ENCODE assay signal across 17 mouse cellular contexts in genomic region chr15:17493561-17493960, GRCm38 (mm10).
"Had no signal": no experiment of that assay in that cellular context is flagged by ENCODE, and none has a peak within 500 bp of the region (broad histone marks: within the 10 kb centered on the region; RNA-seq: fewer than 3 reads in every experiment).

No protein-coding gene starts in this region.

- H3K4me2 ChIP-seq: lung, embryonic 14.5 days; midbrain, embryonic 11.5 days; midbrain, embryonic 13.5 days; midbrain, embryonic 15.5 days; neural tube, embryonic 13.5 days; neural tube, embryonic 15.5 days had no signal

- H3K4me1 ChIP-seq: midbrain, embryonic 13.5 days; midbrain, embryonic 15.5 days; neural tube, embryonic 13.5 days; neural tube, embryonic 15.5 days had no signal

- H3K4me3 ChIP-seq: midbrain, embryonic 13.5 days; midbrain, embryonic 15.5 days; myocyte; neural tube, embryonic 13.5 days; neural tube, embryonic 15.5 days had no signal

- H3K36me3 ChIP-seq: midbrain, embryonic 13.5 days; midbrain, embryonic 15.5 days; neural tube, embryonic 13.5 days; neural tube, embryonic 15.5 days had no signal

- H3K9ac ChIP-seq: lung, embryonic 14.5 days; midbrain, embryonic 13.5 days; midbrain, embryonic 15.5 days; neural tube, embryonic 13.5 days; neural tube, embryonic 15.5 days had no signal

- H3K27ac ChIP-seq: midbrain, embryonic 13.5 days; midbrain, embryonic 15.5 days; neural tube, embryonic 13.5 days; neural tube, embryonic 15.5 days had no signal

- H3K9me3 ChIP-seq: midbrain, embryonic 13.5 days; midbrain, embryonic 15.5 days; neural tube, embryonic 13.5 days; neural tube, embryonic 15.5 days had no signal

- DNase-seq: lung, adult 18-20 months; lung, embryonic 14.5 days; lung, postnatal 10 days; lung, postnatal 4 days; right cerebral cortex, adult 18-20 months; right cerebral cortex, postnatal 25 days; right cerebral cortex, postnatal 4 days; spleen, adult 18-20 months; thymus, adult 18-20 months; thymus, postnatal 14 days; thymus, postnatal 36 days had no signal

- H3K27me3 ChIP-seq: midbrain, embryonic 13.5 days; midbrain, embryonic 15.5 days; neural tube, embryonic 13.5 days; neural tube, embryonic 15.5 days had no signal

- ATAC-seq: midbrain, embryonic 13.5 days; midbrain, embryonic 15.5 days had no signal
